Mouse (Mus musculus) urinary bladder, postnatal 4 days (tissue): ENCODE measurements around the gene Wdr6.

Source experiments
- DNase-seq, 2 experiments: peaks; one replicate each; pipeline ENCODE4 v3.0.0; 2021 to 2022; ENCODE audit warnings: low spot score in 2 of 2

Wdr6 gene

GRCm38 (mm10) chr9:108523341-108523740 lies 55.2 kb downstream of the Wdr6 start:
- no peak for DNase-seq
